Mouse (Mus musculus) bone marrow, adult 2 months (tissue): ENCODE results near the gene Shq1.

ENCODE experiments used
- CTCF ChIP-seq: fragments of 200-500 bp; IDR thresholded peaks from 2 replicates; pipeline ENCODE4 v1.5.1; 2011; ENCODE audit warnings: low read length, control low read depth; ENCODE audit not compliant: control insufficient read depth, insufficient read depth
- POLR2A ChIP-seq: fragments of 200-500 bp; IDR thresholded peaks from 2 replicates; pipeline ENCODE4 v1.6.1; 2011; ENCODE audit warnings: low read depth, mild to moderate bottlenecking, control low read depth, low read length, borderline replicate concordance; ENCODE audit not compliant: control insufficient read depth

GRCm38 (mm10) chr6:100526066-100526465 lies 144.9 kb downstream of the Shq1 start:
- TF ChIP-seq CTCF = no peak
- no peak for TF ChIP-seq POLR2A
